Mouse (Mus musculus) testis, adult 2 months (tissue): Measurements from ENCODE around the gene Pttg1. TPM values are rescaled to one million over a fixed set of nuclear protein-coding genes. Genes with fewer than 3 reads are reported as not detected.

Experiments
- H3K27ac ChIP-seq: fragments of 200-500 bp; 2 replicates; pipeline ENCODE4 v1.5.1; 2012; ENCODE audit warnings: low read depth, low read length; ENCODE audit not compliant: control insufficient read depth, insufficient read depth
- H3K27me3 ChIP-seq: fragments of 200-500 bp; 2 replicates; pipeline ENCODE4 v1.6.1; 2012; ENCODE audit warnings: mild to moderate bottlenecking, low read length, moderate library complexity; ENCODE audit not compliant: control insufficient read depth, insufficient read depth
- H3K36me3 ChIP-seq: fragments of 200-500 bp; 2 replicates; pipeline ENCODE4 v1.6.1; 2012; ENCODE audit warnings: mild to moderate bottlenecking, low read length; ENCODE audit not compliant: control insufficient read depth, insufficient read depth
- H3K4me1 ChIP-seq: fragments of 200-500 bp; 2 replicates; pipeline ENCODE4 v1.6.1; 2012; ENCODE audit warnings: low read length; ENCODE audit not compliant: control insufficient read depth, insufficient read depth
- H3K4me3 ChIP-seq: fragments of 200-500 bp; 2 replicates; pipeline ENCODE4 v1.5.1; 2012; ENCODE audit warnings: low read depth, mild to moderate bottlenecking, low read length, moderate library complexity, mixed read lengths; ENCODE audit not compliant: control insufficient read depth
- CTCF ChIP-seq: fragments of 200-500 bp; IDR thresholded peaks from 2 replicates; pipeline ENCODE4 v1.5.1; 2012; ENCODE audit warnings: low read depth, mild to moderate bottlenecking, inconsistent platforms, low read length, moderate library complexity; ENCODE audit not compliant: control insufficient read depth, insufficient read depth, insufficient replicate concordance
- POLR2A ChIP-seq: fragments of 200-500 bp; IDR thresholded peaks from 2 replicates; pipeline ENCODE4 v1.6.1; 2012; ENCODE audit warnings: low read depth, mild to moderate bottlenecking, inconsistent platforms, low read length, moderate library complexity; ENCODE audit not compliant: control insufficient read depth
- polyA plus RNA-seq: library from polyadenylated mRNA; depleted of rRNA; stranded (reverse); fragments of >200 nt; gene quantifications from 2 replicates; pipeline ENCODE4 v1.2.3, GENCODE M21; 2012

Pttg1 gene
- polyA plus RNA-seq, 1 experiment, result 105 TPM

GRCm38 (mm10) chr11:43426414-43426884, 398 bp upstream of the Pttg1 start:
- no peaks in the 10 kb centered on the region for H3K27me3 ChIP-seq
- no peak for TF ChIP-seq POLR2A
- peaks cover 2% of the 10 kb centered on the region for H3K36me3 ChIP-seq
- H3K4me3 ChIP-seq, result peak overlapping the region; percentile 83
- H3K4me1 ChIP-seq, result peaks cover 7% of the 10 kb centered on the region
- peak overlapping the region; percentile 71 for H3K27ac ChIP-seq

GRCm38 (mm10) chr11:43425166-43425709, 813 bp downstream of the Pttg1 start:
- H3K4me1 ChIP-seq, result peaks cover 7% of the 10 kb centered on the region

DNA sequence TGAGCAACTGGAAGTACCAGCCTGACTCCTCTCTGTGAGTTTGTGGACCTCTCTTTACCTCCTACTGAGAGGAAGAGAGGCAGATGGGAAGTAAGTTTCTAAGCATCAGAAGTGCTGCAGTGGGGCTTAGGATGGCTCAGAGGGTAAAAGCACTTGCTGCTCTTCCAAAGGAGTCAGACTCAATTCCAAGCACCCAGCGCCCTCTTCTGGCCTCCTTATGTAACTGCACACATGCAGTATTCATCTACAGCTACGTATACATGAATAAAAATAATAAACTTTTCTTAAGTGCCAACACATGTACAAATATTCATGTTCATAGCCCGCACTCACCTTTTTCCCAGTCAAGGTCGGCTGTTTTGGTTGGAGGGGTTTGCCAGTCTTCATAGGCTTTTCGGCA, 1.7 kb downstream of the Pttg1 start:
- Histone ChIP-seq H3K4me1 (peaks cover 7% of the 10 kb centered on the region), H3K4me3 (peak overlapping the region; percentile 33)
- peak; percentile 36; the same call in 1 of the 2 replicates for TF ChIP-seq CTCF
- no peak for TF ChIP-seq POLR2A

More at GRCm38 (mm10) chr11:43425166-43425709, 813 bp downstream of the Pttg1 start:
- H3K36me3 ChIP-seq, result peaks cover 3% of the 10 kb centered on the region
- H3K27ac ChIP-seq, result no peak overlapping the region
- peak overlapping the region; percentile 83 for H3K4me3 ChIP-seq
- no peak for TF ChIP-seq POLR2A
- TF ChIP-seq CTCF, result no peak
- H3K27me3 ChIP-seq, result no peaks in the 10 kb centered on the region

DNA sequence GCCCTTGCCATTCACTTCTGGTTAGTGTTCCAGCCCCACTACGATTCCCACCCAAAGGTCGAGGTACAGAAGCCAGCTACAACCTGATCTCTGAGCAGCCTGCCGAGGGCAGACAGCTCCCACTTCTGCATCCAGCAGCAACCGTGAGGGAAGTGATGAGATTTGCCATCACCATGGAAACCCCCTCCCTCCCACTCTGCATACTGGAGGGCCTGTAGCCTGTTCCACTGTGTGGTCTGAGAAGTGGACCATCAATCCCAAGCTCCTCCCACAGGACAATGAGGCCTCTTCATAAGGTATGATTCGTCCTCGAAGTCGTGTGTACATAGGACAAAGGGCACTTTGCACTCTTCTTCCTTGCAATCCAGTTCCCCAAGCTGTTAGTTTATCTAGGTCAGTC, 8.8 kb downstream of the Pttg1 start:
- Histone ChIP-seq H3K4me1 (no peaks in the 10 kb centered on the region), H3K27ac (no peak overlapping the region), H3K36me3 (0 out of 2 replicates have a peak, but pooled peaks cover 1% of the 10 kb centered on the region), H3K4me3 (no peak overlapping the region), H3K27me3 (no peaks in the 10 kb centered on the region)
- no peak for TF ChIP-seq POLR2A
- no peak for TF ChIP-seq CTCF

More for the DNA sequence above, 1.7 kb downstream of the Pttg1 start:
- H3K27me3 ChIP-seq, result no peaks in the 10 kb centered on the region
- H3K27ac ChIP-seq, result no peak overlapping the region
- peaks cover 3% of the 10 kb centered on the region for H3K36me3 ChIP-seq

DNA sequence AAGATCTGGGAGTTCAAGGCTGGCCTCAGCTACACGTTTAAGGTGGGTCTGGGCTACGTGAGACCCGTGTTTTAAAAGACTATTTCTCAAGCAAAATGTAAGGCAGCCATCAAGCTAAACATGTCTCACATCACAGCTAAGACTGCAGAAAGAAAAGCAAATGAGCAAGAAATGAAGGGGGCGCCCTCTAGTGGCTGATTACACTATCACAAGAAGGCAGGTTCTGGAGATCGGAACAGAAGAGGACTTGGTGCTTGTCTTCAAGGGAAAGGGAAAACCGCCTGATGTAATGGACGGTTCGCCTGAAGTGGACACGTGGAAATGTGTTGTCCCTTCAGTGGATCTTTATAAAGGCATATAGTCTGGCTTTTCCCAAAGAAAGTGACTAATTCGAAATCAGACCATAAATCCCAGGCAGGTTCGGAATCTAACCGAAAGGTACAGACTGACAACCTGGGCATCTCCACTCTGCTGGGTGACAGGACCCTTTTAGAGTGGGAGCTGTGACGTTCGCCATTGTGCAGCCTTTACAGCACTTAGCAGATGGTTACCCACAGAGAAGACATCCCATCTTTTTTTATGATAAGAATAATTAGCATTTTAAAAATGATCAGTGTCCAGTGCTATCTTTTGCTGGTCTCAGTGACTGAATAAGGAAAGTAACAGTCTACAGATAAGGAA, 13.1 kb downstream of the Pttg1 start:
- Histone ChIP-seq H3K27me3 (no peaks in the 10 kb centered on the region), H3K4me1 (no peaks in the 10 kb centered on the region), H3K4me3 (no peak overlapping the region), H3K36me3 (no peaks in the 10 kb centered on the region), H3K27ac (no peak overlapping the region)
- TF ChIP-seq POLR2A (no peak), CTCF (peak; percentile 36; the same call in 1 of the 2 replicates)

DNA sequence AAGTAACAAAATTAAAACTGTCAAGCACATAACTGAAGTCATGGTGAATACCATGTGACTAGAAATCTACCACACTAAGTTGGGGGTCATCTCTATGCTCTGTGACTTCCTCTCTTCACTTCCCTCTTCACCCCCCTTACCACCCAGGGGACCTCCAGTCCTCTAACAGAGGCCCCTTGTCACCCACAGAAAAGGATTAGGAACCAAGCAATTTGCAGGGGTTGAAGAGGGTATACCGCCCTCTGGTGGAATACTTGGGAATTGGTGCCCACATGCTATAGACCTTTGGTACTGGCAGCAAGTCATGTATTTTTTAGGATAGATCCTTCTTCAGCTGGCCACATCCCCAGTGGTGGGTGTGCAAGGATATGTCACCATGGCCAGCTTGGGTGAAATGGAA, 14.6 kb downstream of the Pttg1 start:
- no peak overlapping the region for H3K4me3 ChIP-seq
- H3K27ac ChIP-seq, result no peak overlapping the region
- TF ChIP-seq CTCF (peak; percentile 1; the same call in 1 of the 2 replicates), POLR2A (no peak)
- H3K36me3 ChIP-seq, result no peaks in the 10 kb centered on the region
- no peaks in the 10 kb centered on the region for H3K27me3 ChIP-seq
- H3K4me1 ChIP-seq, result no peaks in the 10 kb centered on the region

GRCm38 (mm10) chr11:43410291-43410690, 15.8 kb downstream of the Pttg1 start:
- no peak for TF ChIP-seq CTCF
- TF ChIP-seq POLR2A, result no peak
- H3K27ac ChIP-seq, result no peak overlapping the region
- H3K27me3 ChIP-seq, result no peaks in the 10 kb centered on the region
- no peaks in the 10 kb centered on the region for H3K4me1 ChIP-seq
- no peaks in the 10 kb centered on the region for H3K36me3 ChIP-seq
- H3K4me3 ChIP-seq, result no peak overlapping the region

DNA sequence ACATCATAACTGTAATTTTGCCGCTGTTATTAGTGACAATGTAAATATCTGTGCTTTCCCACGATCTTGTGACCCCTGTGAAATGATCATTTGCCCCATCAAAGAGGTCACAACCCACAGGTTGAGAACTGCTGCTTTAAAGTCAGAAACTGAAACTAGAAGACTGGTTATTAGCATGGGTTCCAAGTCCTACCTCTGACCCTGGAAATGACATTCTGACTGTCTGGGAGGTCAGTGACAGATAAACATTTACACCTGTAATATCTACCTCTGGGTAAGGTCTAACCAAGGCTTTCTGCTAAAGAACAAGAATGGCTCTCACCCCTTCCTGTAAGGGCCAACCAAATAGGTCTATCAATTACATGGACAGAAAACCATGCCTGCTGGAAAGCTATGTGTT, 17.2 kb downstream of the Pttg1 start:
- no peak for TF ChIP-seq POLR2A
- no peak for TF ChIP-seq CTCF
- H3K27ac ChIP-seq, result no peak overlapping the region
- no peaks in the 10 kb centered on the region for H3K27me3 ChIP-seq
- peaks cover 3% of the 10 kb centered on the region for H3K4me1 ChIP-seq
- H3K4me3 ChIP-seq, result no peak overlapping the region
- H3K36me3 ChIP-seq, result no peaks in the 10 kb centered on the region
